Mouse (Mus musculus): ENCODE results near the gene Bak1.

The Bak1 gene

DNA sequence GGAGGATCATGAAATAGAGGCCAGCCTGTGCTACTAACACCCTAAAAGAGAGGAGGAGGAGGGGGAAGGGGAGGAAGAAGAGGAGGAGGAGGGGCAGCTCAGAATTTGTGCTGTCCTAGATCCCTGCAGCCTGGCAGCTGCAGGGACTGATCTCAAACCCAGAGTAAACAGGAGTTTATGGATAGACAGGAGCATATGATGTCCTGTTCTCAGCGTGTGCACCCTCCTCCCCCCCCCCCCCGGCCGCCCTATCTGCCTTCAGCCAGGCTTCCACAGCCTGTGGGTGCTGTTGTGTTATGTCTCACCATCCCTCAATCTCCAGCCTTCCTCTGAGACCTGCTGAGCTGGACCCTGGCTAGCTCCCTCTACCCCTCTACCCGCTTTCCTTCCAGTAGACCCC, at the start of gene Bak1:
Bak1 (minus strand) TSS at position 101 of the 400 bp plus-strand sequence.
- DNase-seq (ENCODE audit: low spot score in 2 of 2) = no peak

DNA sequence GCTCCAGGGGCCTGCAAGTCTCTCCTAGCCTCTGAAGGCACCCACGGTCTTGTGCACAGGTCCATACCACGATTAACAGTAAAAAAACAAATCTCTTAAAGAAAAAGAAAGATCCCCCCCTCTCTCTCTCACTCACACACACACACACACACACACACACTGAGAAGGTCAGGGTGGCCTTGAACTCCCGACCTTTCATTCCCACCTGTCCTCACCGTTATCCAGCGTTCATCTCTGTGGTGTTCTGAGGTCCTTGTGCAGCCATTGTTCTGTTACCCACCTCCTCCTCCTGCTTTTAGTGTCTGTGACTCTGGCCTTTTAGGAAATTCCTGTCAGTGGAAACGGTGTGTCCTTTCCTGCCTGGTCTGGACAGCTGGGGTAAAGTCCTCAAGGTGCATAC, 49.7 kb upstream of the Bak1 start:
- DNase-seq (ENCODE audit: low spot score in 2 of 2) = no peak

DNA sequence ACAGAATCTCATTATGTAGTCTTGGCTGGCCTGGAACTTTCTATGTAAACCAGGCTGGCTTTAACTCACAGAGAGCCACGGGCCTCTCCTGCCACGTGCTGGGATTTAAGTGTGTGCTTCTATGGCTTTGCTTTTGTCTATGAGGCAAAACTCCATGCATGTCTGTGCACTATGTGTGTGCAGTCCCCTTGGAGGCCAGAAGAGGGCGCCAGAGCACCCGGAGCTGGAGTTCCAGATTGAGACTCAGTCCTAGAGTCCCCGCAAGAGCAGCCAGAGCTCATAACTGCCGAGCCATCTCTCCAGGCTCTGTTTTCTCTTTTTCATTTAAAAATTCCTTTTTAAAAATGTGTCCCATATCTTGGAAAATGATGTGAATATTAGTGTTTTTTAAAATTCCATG, 49.1 kb upstream of the Bak1 start:
- peak in 1 of 2 experiments; percentile 50 for DNase-seq (ENCODE audit: low spot score in 2 of 2)

GRCm38 (mm10) chr17:27077133-27077532, 48.3 kb upstream of the Bak1 start:
- DNase-seq (ENCODE audit: low spot score in 2 of 2) = no peak

- DNase-seq (ENCODE audit: low spot score in 2 of 2) = peak; percentile 67 to 77
Observed at GRCm38 (mm10) chr17:27074849-27075745, 46.3 kb upstream of the Bak1 start.

DNA sequence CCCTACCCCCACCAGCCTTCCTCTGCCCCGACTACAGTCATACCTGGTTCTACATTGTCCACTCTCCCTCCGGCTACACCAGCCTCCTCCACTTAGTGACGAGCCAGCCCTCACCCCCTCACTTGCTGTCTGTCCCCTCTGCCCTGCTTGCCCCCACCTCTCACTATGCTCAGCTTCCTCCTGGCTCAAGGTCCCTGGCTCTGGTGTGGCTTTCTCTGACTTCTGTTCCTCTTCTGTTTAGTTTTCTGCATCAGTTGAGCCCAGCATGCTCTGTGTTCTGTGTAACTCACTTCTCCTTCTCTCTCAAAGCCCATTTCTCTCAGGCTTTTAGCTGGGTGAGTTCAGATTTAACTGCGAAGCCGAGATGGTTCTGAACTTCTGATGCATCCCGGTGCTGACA, 45.4 kb upstream of the Bak1 start:
- DNase-seq (ENCODE audit: low spot score in 2 of 2) = peak in 1 of 2 experiments; percentile 37

GRCm38 (mm10) chr17:27073778-27074177, 45.0 kb upstream of the Bak1 start:
- DNase-seq (ENCODE audit: low spot score in 2 of 2) = no peak

GRCm38 (mm10) chr17:27073126-27073525, 44.3 kb upstream of the Bak1 start:
- DNase-seq (ENCODE audit: low spot score in 2 of 2) = no peak

- DNase-seq (ENCODE audit: low spot score in 2 of 2) = no peak
Observed at GRCm38 (mm10) chr17:27072363-27072762, 43.6 kb upstream of the Bak1 start.

GRCm38 (mm10) chr17:27071630-27072029, 42.8 kb upstream of the Bak1 start:
- DNase-seq (ENCODE audit: low spot score in 2 of 2) = peak in 1 of 2 experiments; percentile 49

DNA sequence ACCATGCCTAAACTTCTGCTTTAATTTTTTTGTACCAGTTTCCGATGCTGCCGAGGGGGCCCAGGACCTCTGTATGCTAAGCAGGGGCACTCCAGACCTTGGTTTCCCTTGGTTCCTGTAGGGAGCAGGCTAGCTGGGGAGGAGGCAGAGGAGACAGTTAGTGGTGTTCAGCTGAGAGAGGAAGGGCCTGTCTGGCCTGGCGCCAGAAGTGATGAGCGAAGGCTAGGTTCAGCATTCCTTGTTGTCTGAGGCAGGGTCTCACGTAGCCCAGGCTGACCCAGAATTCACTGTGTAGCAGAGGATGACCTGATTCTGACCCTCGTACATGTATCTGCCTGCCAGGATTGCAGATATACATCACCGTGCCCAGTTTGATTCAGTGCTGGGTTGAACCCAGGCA, 42.1 kb upstream of the Bak1 start:
- no peak for DNase-seq (ENCODE audit: low spot score in 2 of 2)

GRCm38 (mm10) chr17:27069071-27069470, 40.3 kb upstream of the Bak1 start:
- DNase-seq (ENCODE audit: low spot score in 2 of 2) = no peak

- no peak for DNase-seq (ENCODE audit: low spot score in 2 of 2)
Observed at GRCm38 (mm10) chr17:27066065-27066464, 37.3 kb upstream of the Bak1 start.

DNA sequence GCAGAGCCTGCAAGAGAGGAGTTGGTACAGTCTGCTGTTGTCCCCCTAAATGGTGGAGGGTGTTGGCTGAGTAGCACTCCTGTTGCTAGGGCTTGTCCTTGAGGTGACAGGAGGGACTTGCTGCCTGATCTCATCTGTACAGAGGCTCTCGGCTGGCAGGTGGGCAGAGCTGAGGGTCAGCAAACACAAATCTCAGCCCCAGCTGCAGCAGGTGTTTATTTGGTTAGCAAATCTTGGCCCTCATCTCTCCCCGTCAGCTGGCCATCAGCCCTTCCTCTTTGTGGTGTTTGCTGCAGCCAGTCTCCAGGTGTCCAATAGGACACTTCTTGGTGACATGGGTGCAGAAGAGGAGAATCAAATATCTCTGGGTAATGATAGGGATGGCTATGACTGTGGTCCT, 35.4 kb upstream of the Bak1 start:
- no peak for DNase-seq (ENCODE audit: low spot score in 2 of 2)

- DNase-seq (ENCODE audit: low spot score in 2 of 2) = no peak
Observed at GRCm38 (mm10) chr17:27063717-27064116, 34.9 kb upstream of the Bak1 start.

DNA sequence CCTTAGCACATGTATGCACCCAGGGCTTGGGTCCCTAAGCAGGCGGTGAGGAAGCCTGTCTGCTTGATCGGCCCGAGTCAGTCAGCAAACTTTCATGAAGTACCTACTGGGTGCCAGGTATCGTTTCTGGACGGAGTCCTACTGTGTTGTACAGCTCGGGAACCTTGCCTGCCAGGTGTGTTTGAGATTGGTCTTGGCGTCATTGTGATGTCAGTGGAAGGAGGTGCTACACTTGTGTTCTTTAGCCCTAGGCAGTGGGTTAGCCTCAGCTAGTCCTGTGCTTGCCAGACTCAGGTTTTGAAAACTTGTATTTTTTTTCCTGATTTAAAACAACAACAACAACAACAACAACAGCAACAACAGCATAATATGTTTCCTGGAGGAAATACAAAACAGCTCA, 33.9 kb upstream of the Bak1 start:
- no peak for DNase-seq (ENCODE audit: low spot score in 2 of 2)

- DNase-seq (ENCODE audit: low spot score in 2 of 2) = no peak
Observed at GRCm38 (mm10) chr17:27061727-27062126, 32.9 kb upstream of the Bak1 start.

- no peak for DNase-seq (ENCODE audit: low spot score in 2 of 2)
Observed at GRCm38 (mm10) chr17:27060698-27061097, 31.9 kb upstream of the Bak1 start.

DNA sequence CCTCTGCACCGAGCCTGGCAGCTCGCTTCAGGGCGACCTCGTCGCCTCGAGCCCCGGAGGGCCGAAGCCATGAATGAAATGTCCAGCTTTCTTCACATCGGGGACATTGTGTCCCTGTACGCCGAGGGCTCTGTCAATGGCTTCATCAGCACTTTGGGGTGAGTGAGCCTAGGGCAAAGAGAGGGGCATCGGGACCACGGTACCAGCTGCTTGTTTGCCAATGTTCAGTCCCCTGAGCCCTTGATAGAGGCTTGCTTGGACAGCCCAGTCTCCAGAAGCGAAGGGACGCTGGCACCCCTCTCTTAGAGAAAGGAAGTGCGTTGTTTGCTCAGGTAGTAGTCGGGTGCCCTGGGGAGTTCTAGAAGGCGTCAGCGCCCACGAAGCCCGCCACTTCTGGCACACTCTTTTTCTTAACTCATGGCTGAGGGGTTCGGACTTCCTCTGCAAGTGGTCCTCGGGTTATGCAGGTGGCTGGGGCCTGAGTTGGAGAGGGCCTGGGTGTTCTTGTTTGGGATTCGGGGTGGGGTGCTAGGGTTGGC, 28.8 kb upstream of the Bak1 start:
- DNase-seq (ENCODE audit: low spot score in 2 of 2) = peak; percentile 25 to 50

DNA sequence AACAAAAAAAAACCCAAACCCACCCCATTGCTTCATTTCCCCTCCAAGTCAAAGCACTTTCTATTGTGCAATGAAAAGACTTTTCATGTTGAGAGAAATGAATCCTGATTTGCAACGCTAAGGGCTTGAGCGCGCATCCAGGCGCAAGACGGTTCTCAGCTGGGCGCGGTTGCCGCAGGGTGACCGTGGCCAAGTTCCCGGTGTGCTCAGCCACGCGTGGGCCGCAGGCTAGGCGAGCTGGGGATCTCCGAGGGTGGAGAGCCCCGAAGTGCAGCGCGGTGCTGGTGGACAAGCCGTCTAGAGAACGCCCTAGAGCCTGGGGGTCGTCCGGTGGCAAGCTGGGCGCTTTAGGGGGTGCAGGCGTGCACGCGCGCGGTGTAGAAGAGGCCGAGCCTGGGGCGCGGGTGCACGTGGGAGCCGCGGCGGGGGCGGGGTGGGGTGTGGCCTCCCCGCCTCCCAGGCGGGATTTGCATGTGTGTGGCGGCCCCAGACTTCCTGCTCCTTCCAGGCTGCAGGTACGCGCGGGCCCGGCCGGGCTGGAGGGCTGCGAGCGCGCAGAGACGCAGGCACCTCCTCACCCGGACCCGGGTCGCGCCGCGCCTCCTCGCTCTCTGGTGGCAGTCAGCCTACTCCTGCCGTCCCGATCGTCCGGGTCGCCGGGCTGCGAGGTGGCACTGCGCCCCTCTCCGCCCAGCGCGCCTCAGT, 28.2 kb upstream of the Bak1 start, which contains the start of gene Itpr3:
Itpr3 (plus strand) TSS at position 493 of the 705 bp plus-strand sequence.
- peak; percentile 66 to 76 for DNase-seq (ENCODE audit: low spot score in 2 of 2)

DNA sequence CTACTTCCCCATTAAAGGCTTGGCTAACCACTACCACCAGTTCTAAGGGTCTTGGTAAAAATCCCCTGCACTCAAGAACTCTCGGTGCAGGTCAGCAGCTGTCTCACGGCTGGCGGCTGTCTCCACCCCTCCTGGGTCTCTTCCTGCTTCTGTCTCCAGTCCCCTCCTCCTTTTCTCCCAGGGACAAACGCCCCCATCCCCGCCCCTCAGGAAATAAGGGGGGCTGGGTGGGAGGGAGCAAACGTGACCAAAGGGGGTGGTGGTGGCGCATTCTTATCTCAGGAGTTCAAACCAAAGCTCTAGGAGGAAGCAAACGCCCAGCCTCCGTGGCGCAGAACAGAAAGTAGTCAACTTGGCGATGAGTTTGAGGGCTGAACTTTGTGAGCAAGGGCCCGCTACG, 27.4 kb upstream of the Bak1 start:
- peak; percentile 66 to 71 for DNase-seq (ENCODE audit: low spot score in 2 of 2)

DNA sequence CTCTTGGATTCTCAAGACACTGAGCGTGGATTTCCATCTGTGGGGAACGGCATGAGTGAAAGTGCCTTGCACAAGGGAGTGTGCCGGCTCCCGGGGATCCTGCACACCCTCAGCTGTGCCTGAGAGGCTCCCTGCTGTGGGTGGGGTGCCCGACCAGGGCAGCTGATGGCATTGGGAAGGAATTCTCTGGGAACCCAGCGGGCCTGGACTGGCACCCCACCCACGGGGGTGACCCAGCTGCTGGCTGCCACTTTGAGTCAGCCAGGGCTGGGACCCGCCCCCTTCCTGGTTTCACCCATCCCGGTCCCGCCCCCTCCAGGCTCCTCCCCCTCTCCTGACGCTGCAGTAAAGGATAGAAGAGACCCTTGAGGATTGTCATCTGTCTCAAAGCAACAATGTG, 22.7 kb upstream of the Bak1 start:
- DNase-seq (ENCODE audit: low spot score in 2 of 2) = no peak

- no peak for DNase-seq (ENCODE audit: low spot score in 2 of 2)
Observed at GRCm38 (mm10) chr17:27050853-27051252, 22.0 kb upstream of the Bak1 start.
